Mouse (Mus musculus) midbrain, postnatal 0 days (tissue): ENCODE results near the gene Scly. TPM values are rescaled to one million over a fixed set of nuclear protein-coding genes. Genes with fewer than 3 reads are reported as not detected.

ENCODE experiments used
- ATAC-seq: fragments of 200-750 bp; cut with Nextera tagmentation; 2 replicates; pipeline ENCODE4 v1.8.0; 2017; ENCODE audit warnings: moderate number of reproducible peaks, mild to moderate bottlenecking, moderate TSS enrichment, moderate library complexity; ENCODE audit not compliant: low FRiP score
- DNase-seq: peaks from one replicate; pipeline ENCODE4 v3.0.0-alpha.2; 2015; ENCODE audit warnings: low spot score
- H3K27ac ChIP-seq: fragments of 300-500 bp; sonication (generic); 2 replicates; pipeline ENCODE4 v1.5.1; 2014; ENCODE audit warnings: low read depth, mild to moderate bottlenecking, low read length, mixed read lengths
- H3K27me3 ChIP-seq: fragments of 300-500 bp; sonication (generic); 2 replicates; pipeline ENCODE4 v1.6.1; 2014; ENCODE audit warnings: low read length, control low read depth, mixed read lengths; ENCODE audit not compliant: insufficient read depth
- H3K36me3 ChIP-seq: fragments of 300-500 bp; sonication (generic); 2 replicates; pipeline ENCODE4 v1.6.1; 2014; ENCODE audit warnings: low read length, control low read depth, mixed read lengths; ENCODE audit not compliant: insufficient read depth
- H3K4me1 ChIP-seq: fragments of 300-500 bp; sonication (generic); 2 replicates; pipeline ENCODE4 v1.6.1; 2014; ENCODE audit warnings: mild to moderate bottlenecking, control low read depth, antibody characterized with exemption, low read length, mixed read lengths; ENCODE audit not compliant: insufficient read depth
- H3K4me2 ChIP-seq: fragments of 300-500 bp; sonication (generic); 2 replicates; pipeline ENCODE4 v1.6.1; 2014; ENCODE audit warnings: low read depth, mild to moderate bottlenecking, low read length, mixed read lengths; ENCODE audit not compliant: poor library complexity, severe bottlenecking
- H3K4me3 ChIP-seq: fragments of 300-500 bp; sonication (generic); 2 replicates; pipeline ENCODE4 v1.5.1; 2014; ENCODE audit warnings: low read depth, mild to moderate bottlenecking, low read length, moderate library complexity
- H3K9ac ChIP-seq: fragments of 300-500 bp; sonication (generic); replicated peaks from 2 replicates; pipeline ENCODE4 v1.6.1; 2014; ENCODE audit warnings: mild to moderate bottlenecking, low read length, moderate library complexity, mixed read lengths; ENCODE audit not compliant: poor library complexity, severe bottlenecking
- H3K9me3 ChIP-seq: fragments of 300-500 bp; sonication (generic); 2 replicates; pipeline ENCODE4 v1.6.1; 2016; ENCODE audit warnings: low read length, control low read depth
- CTCF ChIP-seq: IDR thresholded peaks from 2 replicates; pipeline ENCODE4 v1.5.1; 2016; ENCODE audit warnings: antibody characterized with exemption, mild to moderate bottlenecking
- WGBS: fragments of 180-500 bp; shearing (Covaris S2); extraction: QIAGEN DNeasy Blood & Tissue Kit; methylation state at CpG from one replicate; pipeline ENCODE4 v1.1.7; 2014; 5-methylcytosine and 5-hydroxymethylcytosine counted together
- polyA plus RNA-seq: library from polyadenylated mRNA; unstranded; fragments of >200 nt; fragmentation: Nextera tagmentation; extraction: Ambion mirVana; gene quantifications from 2 replicates; pipeline ENCODE4 v1.2.1, GENCODE M21; 2015
- total RNA-seq: library from RNA; depleted of rRNA; stranded (reverse); fragments of >200 nt; gene quantifications from 2 replicates; pipeline ENCODE4 v1.2.3, GENCODE M21; 2014; rRNA removed

Gene Scly
- total and polyA plus RNA-seq, 2 experiments from 2014 or later = 10.7 to 11.3 TPM

DNA sequence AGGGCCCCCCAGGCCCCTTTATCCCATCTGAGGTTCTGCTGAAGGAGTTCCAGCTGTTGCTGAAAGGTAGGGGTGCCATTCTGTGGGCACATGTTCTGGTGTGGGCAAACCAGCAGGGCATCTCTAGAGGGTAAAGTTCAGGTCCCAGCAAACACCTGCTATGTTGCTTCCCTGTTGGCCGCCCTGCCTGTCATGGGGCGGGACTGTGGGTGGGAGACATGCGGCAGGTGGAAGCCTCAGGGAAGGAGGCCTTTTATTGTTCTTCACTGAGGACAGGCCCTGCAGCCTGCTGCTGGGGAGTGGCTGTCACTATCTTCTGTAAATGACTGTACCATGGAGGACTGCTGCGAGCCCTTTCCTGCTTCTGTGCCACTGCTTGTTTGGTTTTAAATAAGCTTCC lies 71.3 kb downstream of the Scly start:
- H3K36me3 ChIP-seq = peaks cover 39% of the 10 kb centered on the region

DNA sequence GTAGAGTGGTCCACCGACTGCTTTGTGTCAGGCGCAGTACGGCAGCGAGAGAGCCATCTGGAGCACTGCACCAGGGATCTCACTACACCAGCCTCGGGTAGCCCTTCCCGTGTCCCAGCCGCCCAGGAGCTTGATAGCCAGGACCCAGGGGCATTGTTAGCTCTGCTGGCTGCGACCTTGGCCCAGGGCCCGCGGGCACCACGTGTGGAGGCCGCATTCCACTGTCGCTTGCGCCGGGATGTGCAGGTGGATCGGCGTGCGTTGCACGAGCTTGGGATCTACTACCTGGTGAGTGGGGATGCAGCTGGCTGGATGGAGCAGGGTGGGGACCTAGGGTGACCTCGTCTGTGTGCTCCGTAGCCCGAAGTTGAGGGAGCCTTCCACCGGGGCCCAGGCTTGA lies 71.9 kb downstream of the Scly start:
- TF ChIP-seq CTCF = no peak
- no peak for DNase-seq
- Histone ChIP-seq H3K27me3 (0 out of 2 replicates have a peak, but pooled peaks cover 3% of the 10 kb centered on the region), H3K4me1 (peaks cover 3% of the 10 kb centered on the region; the same call in 1 of the 2 replicates), H3K4me3 (no peak overlapping the region), H3K9me3 (no peaks in the 10 kb centered on the region), H3K27ac (no peak overlapping the region), H3K36me3 (peaks cover 44% of the 10 kb centered on the region), H3K9ac (no peak overlapping the region), H3K4me2 (no peak overlapping the region)
- WGBS = 89% methylated on average over 23 of the region's 23 CpGs
- ATAC-seq = no peak

More for the DNA sequence above, 71.3 kb downstream of the Scly start:
- Histone ChIP-seq H3K27me3 (0 out of 2 replicates have a peak, but pooled peaks cover 3% of the 10 kb centered on the region), H3K9ac (no peak overlapping the region), H3K4me2 (no peak overlapping the region), H3K27ac (no peak overlapping the region), H3K9me3 (no peaks in the 10 kb centered on the region), H3K4me3 (no peak overlapping the region), H3K4me1 (peaks cover 3% of the 10 kb centered on the region; the same call in 1 of the 2 replicates)
- TF ChIP-seq CTCF = no peak
- DNase-seq = no peak
- WGBS = 75% methylated on average over 4 of the region's 4 CpGs
- ATAC-seq = no peak

Other genes starting within 250 kb of the Scly start
- gene Rbm44, start 153.2 kb upstream of the Scly start, total RNA-seq = 0.19 TPM in 1 of 2 replicates, not detected in the other
- gene Rbm44, start 153.2 kb upstream of the Scly start, polyA plus RNA-seq = 0.11 and 0.48 TPM in 2 replicates
- gene Ramp1, start 118.5 kb upstream of the Scly start, total RNA-seq = 16.1 and 22.4 TPM in 2 replicates
- 29.4 and 29.8 TPM in 2 replicates for gene Ramp1, start 118.5 kb upstream of the Scly start, polyA plus RNA-seq
- 34.3 and 42.5 TPM in 2 replicates for gene Ube2f, start 48.0 kb upstream of the Scly start, total RNA-seq
- 41.2 and 44.8 TPM in 2 replicates for gene Ube2f, start 48.0 kb upstream of the Scly start, polyA plus RNA-seq
- 0.19 and 0.27 TPM in 2 replicates for gene Espnl, start 23.7 kb downstream of the Scly start, total RNA-seq
- gene Espnl, start 23.7 kb downstream of the Scly start, polyA plus RNA-seq = 0.23 TPM in 2 replicates
- gene Klhl30, start 52.7 kb downstream of the Scly start, total RNA-seq = 0.09 and 0.16 TPM in 2 replicates
- gene Klhl30, start 52.7 kb downstream of the Scly start, polyA plus RNA-seq = 0.10 TPM in 1 of 2 replicates, not detected in the other
- gene Erfe, start 68.1 kb downstream of the Scly start, total RNA-seq = 0.11 TPM in 1 of 2 replicates, not detected in the other
- 0.31 and 0.45 TPM in 2 replicates for gene Erfe, start 68.1 kb downstream of the Scly start, polyA plus RNA-seq
- 58.5 and 97.5 TPM in 2 replicates for gene Ilkap, start 100.5 kb downstream of the Scly start, total RNA-seq
- 114 and 116 TPM in 2 replicates for gene Ilkap, start 100.5 kb downstream of the Scly start, polyA plus RNA-seq
- gene Hes6, start 115.7 kb downstream of the Scly start, total RNA-seq = 105 and 119 TPM in 2 replicates
- gene Hes6, start 115.7 kb downstream of the Scly start, polyA plus RNA-seq = 111 and 113 TPM in 2 replicates
- gene Per2, start 161.0 kb downstream of the Scly start, total RNA-seq = 10.5 and 11.3 TPM in 2 replicates
- gene Per2, start 161.0 kb downstream of the Scly start, polyA plus RNA-seq = 3.3 and 3.8 TPM in 2 replicates
- gene Traf3ip1, start 196.3 kb downstream of the Scly start, total RNA-seq = 17.3 and 18.4 TPM in 2 replicates
- 6.1 and 7.0 TPM in 2 replicates for gene Traf3ip1, start 196.3 kb downstream of the Scly start, polyA plus RNA-seq
- gene Asb1, start 242.2 kb downstream of the Scly start, total RNA-seq = 29.3 and 32.1 TPM in 2 replicates
- 8.6 and 8.8 TPM in 2 replicates for gene Asb1, start 242.2 kb downstream of the Scly start, polyA plus RNA-seq